Mouse (Mus musculus): ENCODE results near the gene Gls2. TPM values are rescaled to one million over a fixed set of nuclear protein-coding genes. Genes with fewer than 3 reads are reported as not detected.

The Gls2 gene
- total RNA-seq (2014; rRNA removed; ENCODE audit: low replicate concordance) (not detected in 2 replicates), polyA plus RNA-seq (2015; fragmentation: Nextera tagmentation; extraction: Ambion mirVana) (0.14 and 0.33 TPM in 2 replicates)

GRCm38 (mm10) chr10:128194024-128194550 lies at the start of gene Gls2:
Gene Gls2, plus strand, starts transcription at chr10:128194457.
- WGBS, result under 1% methylated on average over 45 of the region's 46 CpGs
- TF ChIP-seq CTCF (IDR thresholded peaks at IDR 0.05; ENCODE audit: low read depth) (no peak), EP300 (IDR thresholded peaks at IDR 0.05; ENCODE audit: low read depth) (no peak)
- peak within 1 kb of the TSS; percentile 20; the same call in 1 of the 2 replicates for H3K27ac ChIP-seq (ENCODE audit: low read depth)
- H3K4me3 ChIP-seq (ENCODE audit: low read depth, low read length), result peak within 1 kb of the TSS; percentile 64
- ATAC-seq (ENCODE audit: insufficient read depth, low read depth) (peak; percentile 97), DNase-seq (ENCODE audit: low spot score) (peak; percentile 94)
- H3K27me3 ChIP-seq (ENCODE audit: control insufficient read depth, insufficient read depth, low read length), result peaks cover 9% of the 10 kb centered on the region
- H3K36me3 ChIP-seq (replicated peaks; ENCODE audit: control insufficient read depth, insufficient read depth, low read length), result no peaks in the 10 kb centered on the region
- H3K9me3 ChIP-seq (replicated peaks; ENCODE audit: control insufficient read depth, low read length), result no peaks in the 10 kb centered on the region
- peak within 1 kb of the TSS; percentile 99 for H3K4me2 ChIP-seq (ENCODE audit: low read depth, low read length)
- H3K4me1 ChIP-seq (ENCODE audit: control insufficient read depth, insufficient read depth), result peaks cover 6% of the 10 kb centered on the region; the same call in 1 of the 2 replicates
- peak within 1 kb of the TSS; percentile 51 for H3K9ac ChIP-seq (replicated peaks; ENCODE audit: low read depth, low read length)

GRCm38 (mm10) chr10:128144961-128145360 lies 49.3 kb upstream of the Gls2 start:
- TF ChIP-seq EP300 (IDR thresholded peaks at IDR 0.05; ENCODE audit: low read depth) (no peak), CTCF (IDR thresholded peaks at IDR 0.05; ENCODE audit: low read depth) (no peak)
- Histone ChIP-seq H3K4me1 (ENCODE audit: control insufficient read depth, insufficient read depth) (peaks cover 4% of the 10 kb centered on the region; the same call in 1 of the 2 replicates), H3K27ac (ENCODE audit: low read depth) (no peak overlapping the region), H3K9me3 (replicated peaks; ENCODE audit: control insufficient read depth, low read length) (no peaks in the 10 kb centered on the region), H3K4me2 (ENCODE audit: low read depth, low read length) (no peak overlapping the region), H3K36me3 (replicated peaks; ENCODE audit: control insufficient read depth, insufficient read depth, low read length) (peaks cover 56% of the 10 kb centered on the region), H3K9ac (replicated peaks; ENCODE audit: low read depth, low read length) (no peak overlapping the region), H3K4me3 (ENCODE audit: low read depth, low read length) (no peak overlapping the region), H3K27me3 (ENCODE audit: control insufficient read depth, insufficient read depth, low read length) (no peaks in the 10 kb centered on the region)
- 78% methylated on average over 2 of the region's 2 CpGs for WGBS
- ATAC-seq (ENCODE audit: insufficient read depth, low read depth) (no peak), DNase-seq (ENCODE audit: low spot score) (no peak)

- WGBS, result 70% methylated on average over 5 of the region's 5 CpGs
- peaks cover 20% of the 10 kb centered on the region for H3K4me1 ChIP-seq (ENCODE audit: control insufficient read depth, insufficient read depth)
- H3K4me3 ChIP-seq (ENCODE audit: low read depth, low read length), result no peak overlapping the region
- H3K4me2 ChIP-seq (ENCODE audit: low read depth, low read length), result peak overlapping the region; percentile 32; the same call in 1 of the 2 replicates
- H3K36me3 ChIP-seq (replicated peaks; ENCODE audit: control insufficient read depth, insufficient read depth, low read length), result peaks cover 29% of the 10 kb centered on the region
- peak overlapping the region; percentile 63 for H3K27ac ChIP-seq (ENCODE audit: low read depth)
- DNase-seq (ENCODE audit: low spot score) (no peak), ATAC-seq (ENCODE audit: insufficient read depth, low read depth) (no peak)
- H3K9me3 ChIP-seq (replicated peaks; ENCODE audit: control insufficient read depth, low read length), result no peaks in the 10 kb centered on the region
- H3K27me3 ChIP-seq (ENCODE audit: control insufficient read depth, insufficient read depth, low read length), result no peaks in the 10 kb centered on the region
- H3K9ac ChIP-seq (replicated peaks; ENCODE audit: low read depth, low read length), result no peak overlapping the region
- TF ChIP-seq EP300 (IDR thresholded peaks at IDR 0.05; ENCODE audit: low read depth), result no peak
- no peak for TF ChIP-seq CTCF (IDR thresholded peaks at IDR 0.05; ENCODE audit: low read depth)
Observed at GRCm38 (mm10) chr10:128148789-128149365, 45.4 kb upstream of the Gls2 start.

GRCm38 (mm10) chr10:128149592-128149991 lies 44.7 kb upstream of the Gls2 start:
- no peak overlapping the region for H3K4me3 ChIP-seq (ENCODE audit: low read depth, low read length)
- H3K36me3 ChIP-seq (replicated peaks; ENCODE audit: control insufficient read depth, insufficient read depth, low read length), result peaks cover 22% of the 10 kb centered on the region
- WGBS, result 2% methylated on average over 5 of the region's 5 CpGs
- TF ChIP-seq EP300 (IDR thresholded peaks at IDR 0.05; ENCODE audit: low read depth) (no peak), CTCF (IDR thresholded peaks at IDR 0.05; ENCODE audit: low read depth) (peak; percentile 53)
- peak; percentile 92 for DNase-seq (ENCODE audit: low spot score)
- ATAC-seq (ENCODE audit: insufficient read depth, low read depth), result peak; percentile 91
- peaks cover 23% of the 10 kb centered on the region for H3K4me1 ChIP-seq (ENCODE audit: control insufficient read depth, insufficient read depth)
- H3K9me3 ChIP-seq (replicated peaks; ENCODE audit: control insufficient read depth, low read length), result no peaks in the 10 kb centered on the region
- H3K27me3 ChIP-seq (ENCODE audit: control insufficient read depth, insufficient read depth, low read length), result no peaks in the 10 kb centered on the region
- H3K27ac ChIP-seq (ENCODE audit: low read depth), result peak overlapping the region; percentile 63
- no peak overlapping the region; the same call in 1 of the 2 replicates for H3K9ac ChIP-seq (replicated peaks; ENCODE audit: low read depth, low read length)
- H3K4me2 ChIP-seq (ENCODE audit: low read depth, low read length), result peak overlapping the region; percentile 32

GRCm38 (mm10) chr10:128150941-128151340 lies 43.3 kb upstream of the Gls2 start:
- Histone ChIP-seq H3K36me3 (replicated peaks; ENCODE audit: control insufficient read depth, insufficient read depth, low read length) (0 out of 2 replicates have a peak, but pooled peaks cover 9% of the 10 kb centered on the region), H3K4me2 (ENCODE audit: low read depth, low read length) (peak overlapping the region; percentile 48), H3K4me1 (ENCODE audit: control insufficient read depth, insufficient read depth) (peaks cover 23% of the 10 kb centered on the region), H3K9me3 (replicated peaks; ENCODE audit: control insufficient read depth, low read length) (no peaks in the 10 kb centered on the region), H3K27ac (ENCODE audit: low read depth) (peak overlapping the region; percentile 63), H3K4me3 (ENCODE audit: low read depth, low read length) (no peak overlapping the region; the same call in 1 of the 2 replicates), H3K9ac (replicated peaks; ENCODE audit: low read depth, low read length) (no peak overlapping the region), H3K27me3 (ENCODE audit: control insufficient read depth, insufficient read depth, low read length) (no peaks in the 10 kb centered on the region)
- DNase-seq (ENCODE audit: low spot score) (peak; percentile 82), ATAC-seq (ENCODE audit: insufficient read depth, low read depth) (peak; percentile 66)
- 29% methylated on average over 14 of the region's 14 CpGs for WGBS
- TF ChIP-seq EP300 (IDR thresholded peaks at IDR 0.05; ENCODE audit: low read depth) (no peak), CTCF (IDR thresholded peaks at IDR 0.05; ENCODE audit: low read depth) (no peak)

Measured in heart, postnatal 0 days (tissue).